Mouse (Mus musculus): ENCODE results near the gene Gm21860.
"Not testable (repeated sequence)": the region's sequence is repeated elsewhere in the genome, so short reads cannot be mapped to it uniquely, and the experiment has no call there.

Gm21860 gene

GRCm38 (mm10) chrY:90733656-90734333, 20.8 kb downstream of the Gm21860 start:
- not testable (repeated sequence) for DNase-seq (ENCODE audit: low read depth, low spot score)

DNA sequence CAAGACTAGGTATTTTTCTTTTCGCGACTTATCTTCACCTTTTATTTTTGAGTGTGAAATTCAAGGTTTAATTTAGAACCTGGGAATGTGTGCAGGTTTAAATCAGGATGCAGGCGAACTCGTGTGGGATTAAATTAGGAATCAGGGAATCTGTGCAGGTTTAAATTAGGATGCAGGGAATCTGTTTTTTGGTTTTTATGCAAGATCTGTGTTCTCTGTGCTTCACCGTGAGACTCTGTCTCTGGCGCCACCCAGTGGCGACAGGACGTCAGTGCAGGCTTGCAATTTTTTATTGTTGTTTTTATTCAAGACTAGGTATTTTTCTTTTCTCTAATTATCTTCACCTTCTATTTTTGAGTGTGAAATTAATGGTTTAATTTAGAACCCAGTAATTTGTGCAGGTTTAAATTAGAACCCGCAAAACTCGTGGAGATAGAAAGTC, 22.5 kb downstream of the Gm21860 start:
- not testable (repeated sequence) for DNase-seq (ENCODE audit: low read depth, low spot score)

DNA sequence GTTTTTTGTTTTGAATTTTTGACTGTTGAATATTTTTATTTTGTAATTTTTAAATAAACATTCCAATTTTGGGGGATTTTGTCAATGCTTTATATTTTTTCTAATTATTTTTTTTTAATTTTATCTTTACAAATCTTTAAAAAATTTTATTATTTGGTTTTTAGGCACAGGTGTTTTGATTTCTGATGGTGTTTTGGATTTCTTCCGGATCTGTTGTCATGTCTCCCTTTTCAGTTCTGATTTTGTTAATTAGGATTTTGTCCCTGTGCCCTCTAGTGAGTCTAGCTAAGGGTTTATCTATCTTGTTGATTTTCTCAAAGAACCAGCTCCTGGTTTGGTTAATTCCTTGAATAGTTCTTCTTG, 23.0 kb downstream of the Gm21860 start:
- not testable (repeated sequence) for DNase-seq (ENCODE audit: low read depth, low spot score)

GRCm38 (mm10) chrY:90730908-90731592, 23.6 kb downstream of the Gm21860 start:
- DNase-seq (ENCODE audit: low read depth, low spot score) = not testable (repeated sequence)

GRCm38 (mm10) chrY:90729816-90730303, 24.8 kb downstream of the Gm21860 start:
- DNase-seq (ENCODE audit: low read depth, low spot score) = not testable (repeated sequence)

DNA sequence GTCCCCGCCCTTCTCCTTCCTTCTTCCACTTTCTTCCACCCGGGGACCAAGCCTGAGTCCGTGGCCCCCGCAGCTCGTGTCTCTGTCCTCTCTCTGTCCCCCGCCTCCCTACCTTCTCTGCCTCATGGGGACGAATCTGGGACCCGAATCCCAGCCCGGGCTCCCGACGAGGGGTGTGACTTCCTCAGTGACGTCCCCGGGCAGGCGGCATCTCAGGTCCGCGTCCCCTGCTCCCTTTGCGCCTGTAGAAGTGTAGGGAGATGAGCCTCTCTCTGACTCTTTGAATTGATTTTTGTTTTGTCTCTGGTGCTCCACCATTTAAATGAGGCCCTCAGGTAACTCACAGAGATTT, 25.7 kb downstream of the Gm21860 start:
- DNase-seq (ENCODE audit: low read depth, low spot score) = not testable (repeated sequence)

GRCm38 (mm10) chrY:90728251-90728904, 26.2 kb downstream of the Gm21860 start:
- not testable (repeated sequence) for DNase-seq (ENCODE audit: low read depth, low spot score)

DNA sequence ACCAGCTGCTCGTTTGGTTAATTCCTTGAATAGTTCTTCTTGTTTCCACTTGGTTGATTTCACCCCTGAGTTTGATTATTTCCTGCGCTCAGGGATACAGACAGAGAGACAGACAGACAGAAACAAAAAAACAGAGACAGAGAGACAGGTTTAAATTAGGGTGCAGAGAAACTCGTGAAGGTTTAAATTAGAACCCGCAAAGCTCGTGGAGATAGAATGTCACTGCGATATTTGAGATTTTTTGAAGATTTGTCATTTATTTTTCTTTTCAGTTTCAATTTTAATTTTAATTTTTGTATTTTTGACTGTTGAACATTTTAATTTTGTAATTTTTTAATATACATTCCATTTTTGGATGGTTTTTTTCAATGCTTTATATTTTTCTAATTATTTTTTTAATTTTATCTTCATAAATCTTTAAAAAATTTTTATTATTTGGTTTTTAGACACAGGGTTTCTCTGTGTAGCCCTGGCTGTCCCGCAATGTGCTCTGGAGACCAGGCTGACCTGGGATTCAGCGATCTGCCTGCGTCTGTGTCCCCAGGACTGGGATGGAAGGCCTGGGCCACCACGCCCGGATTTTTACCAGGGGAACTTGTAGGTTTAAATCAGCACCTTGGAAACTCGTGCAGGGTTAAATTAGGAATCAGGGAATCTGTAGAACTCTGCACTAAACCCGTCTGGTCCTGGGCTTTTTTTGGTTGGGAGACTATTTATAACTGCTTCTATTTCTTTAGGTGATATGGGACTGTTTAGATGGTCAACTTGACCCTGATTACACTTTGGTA, 27.3 kb downstream of the Gm21860 start:
- not testable (repeated sequence) for DNase-seq (ENCODE audit: low read depth, low spot score)

DNA sequence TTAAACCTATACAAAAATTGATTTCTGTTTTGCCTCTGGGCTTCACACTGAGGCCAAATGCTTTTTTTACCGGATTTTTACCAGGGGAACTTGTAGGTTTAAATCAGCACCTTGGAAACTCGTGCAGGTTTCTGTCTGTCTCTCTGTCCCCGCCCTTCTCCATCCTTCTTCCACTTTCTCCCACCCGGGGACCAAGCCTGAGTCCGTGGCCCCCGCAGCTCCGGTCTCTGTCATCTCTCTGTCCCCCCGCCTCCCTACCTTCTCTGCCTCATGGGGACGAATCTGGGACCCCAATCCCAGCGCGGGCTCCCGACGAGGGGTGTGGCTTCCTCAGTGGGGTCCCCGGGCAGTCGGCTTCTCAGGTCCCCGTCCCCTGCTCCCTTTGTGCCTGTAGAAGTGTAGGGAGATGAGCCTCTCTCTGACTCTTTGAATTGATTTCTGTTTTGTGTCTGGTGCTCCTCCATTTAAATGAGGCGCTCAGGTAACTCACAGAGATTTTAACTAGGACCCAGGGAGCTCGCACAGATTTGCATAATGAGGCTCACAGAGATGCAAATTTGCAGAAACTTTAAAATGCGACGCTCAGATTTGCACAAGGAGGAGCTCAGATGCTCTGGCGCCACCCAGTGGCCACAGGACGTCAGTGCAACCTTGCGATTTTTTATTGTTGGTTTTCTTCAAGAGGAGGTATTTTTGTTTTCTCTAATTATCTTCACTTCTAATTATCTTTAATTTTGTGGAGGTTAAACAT, 28.7 kb downstream of the Gm21860 start:
- not testable (repeated sequence) for DNase-seq (ENCODE audit: low read depth, low spot score)

GRCm38 (mm10) chrY:90725166-90725565, 29.5 kb downstream of the Gm21860 start:
- not testable (repeated sequence) for DNase-seq (ENCODE audit: low read depth, low spot score)

DNA sequence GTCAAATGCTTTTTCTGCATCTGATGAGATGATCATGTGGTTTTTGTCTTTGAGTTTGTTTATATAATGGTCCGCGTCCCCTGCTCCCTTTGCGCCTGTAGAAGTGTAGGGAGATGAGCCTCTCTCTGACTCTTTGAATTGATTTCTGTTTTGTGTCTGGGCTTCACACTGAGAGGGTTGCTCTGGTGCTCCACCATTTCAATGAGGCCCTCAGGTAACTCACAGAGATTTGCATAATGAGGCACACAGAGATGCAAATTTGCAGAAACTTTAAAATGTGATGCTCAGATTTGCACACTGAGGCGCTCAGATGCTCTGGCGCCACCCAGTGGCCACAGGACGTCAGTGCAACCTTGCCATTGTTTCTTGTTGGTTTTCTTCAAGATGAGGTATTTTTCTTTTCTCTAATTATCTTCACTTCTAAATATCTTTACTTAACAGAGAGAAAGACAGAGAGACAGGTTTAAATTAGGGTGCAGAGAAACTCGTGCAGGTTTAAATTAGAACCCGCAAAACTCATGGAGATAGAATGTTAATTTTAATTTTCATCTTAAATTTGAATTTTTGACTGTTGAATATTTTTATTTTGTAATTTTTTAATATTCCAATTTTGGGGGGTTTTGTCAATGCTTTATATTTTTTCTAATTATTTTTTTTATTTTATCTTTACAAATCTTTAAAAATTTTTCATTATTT, 30.5 kb downstream of the Gm21860 start:
- DNase-seq (ENCODE audit: low read depth, low spot score) = not testable (repeated sequence)

DNA sequence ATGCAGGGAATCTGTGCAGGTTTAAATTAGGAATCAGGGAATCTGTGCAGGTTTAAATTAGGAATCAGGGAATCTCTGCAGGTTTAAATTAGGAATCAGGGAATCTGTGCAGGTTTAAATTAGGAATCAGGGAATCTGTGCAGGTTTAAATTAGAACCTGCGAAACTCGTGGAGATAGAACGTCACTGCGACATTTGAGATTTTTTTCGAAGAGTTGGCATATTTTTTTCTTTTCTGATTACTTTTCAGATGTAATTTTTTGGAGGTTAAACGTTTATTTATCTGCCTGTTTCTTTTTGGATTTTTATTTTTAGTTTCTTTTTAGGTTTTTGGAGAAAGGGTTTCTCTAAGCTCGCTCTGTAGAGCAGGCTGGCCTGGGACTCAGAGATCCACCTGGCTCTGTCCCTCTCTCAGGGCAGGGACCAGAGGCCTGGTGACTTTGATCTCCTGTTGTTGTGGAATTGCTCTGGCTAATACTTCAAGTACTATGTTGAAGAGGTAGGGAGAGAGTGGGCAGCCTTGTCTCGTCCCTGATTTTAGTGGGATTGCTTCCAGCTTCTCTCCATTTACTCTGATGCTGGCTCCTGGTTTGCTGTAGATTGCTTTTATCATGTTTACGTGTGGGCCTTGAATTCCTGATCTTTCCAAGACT, 31.2 kb downstream of the Gm21860 start:
- DNase-seq (ENCODE audit: low read depth, low spot score) = not testable (repeated sequence)

DNA sequence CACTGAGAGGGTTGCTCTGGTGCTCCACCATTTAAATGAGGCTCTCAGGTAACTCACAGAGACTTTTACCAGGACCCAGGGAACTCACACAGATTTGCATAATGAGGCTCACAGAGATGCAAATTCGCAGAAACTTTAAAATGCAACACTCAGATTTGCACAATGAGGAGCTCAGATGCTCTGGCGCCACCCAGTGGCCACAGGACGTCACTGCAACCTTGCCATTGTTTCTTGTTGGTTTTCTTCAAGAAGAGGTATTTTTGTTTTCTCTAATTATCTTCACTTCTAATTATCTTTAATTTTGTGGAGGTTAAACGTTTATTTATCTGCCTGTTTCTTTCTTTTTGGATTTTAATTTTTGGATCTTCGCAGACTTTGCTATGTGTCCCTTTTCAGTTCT, 34.1 kb downstream of the Gm21860 start:
- not testable (repeated sequence) for DNase-seq (ENCODE audit: low read depth, low spot score)

DNA sequence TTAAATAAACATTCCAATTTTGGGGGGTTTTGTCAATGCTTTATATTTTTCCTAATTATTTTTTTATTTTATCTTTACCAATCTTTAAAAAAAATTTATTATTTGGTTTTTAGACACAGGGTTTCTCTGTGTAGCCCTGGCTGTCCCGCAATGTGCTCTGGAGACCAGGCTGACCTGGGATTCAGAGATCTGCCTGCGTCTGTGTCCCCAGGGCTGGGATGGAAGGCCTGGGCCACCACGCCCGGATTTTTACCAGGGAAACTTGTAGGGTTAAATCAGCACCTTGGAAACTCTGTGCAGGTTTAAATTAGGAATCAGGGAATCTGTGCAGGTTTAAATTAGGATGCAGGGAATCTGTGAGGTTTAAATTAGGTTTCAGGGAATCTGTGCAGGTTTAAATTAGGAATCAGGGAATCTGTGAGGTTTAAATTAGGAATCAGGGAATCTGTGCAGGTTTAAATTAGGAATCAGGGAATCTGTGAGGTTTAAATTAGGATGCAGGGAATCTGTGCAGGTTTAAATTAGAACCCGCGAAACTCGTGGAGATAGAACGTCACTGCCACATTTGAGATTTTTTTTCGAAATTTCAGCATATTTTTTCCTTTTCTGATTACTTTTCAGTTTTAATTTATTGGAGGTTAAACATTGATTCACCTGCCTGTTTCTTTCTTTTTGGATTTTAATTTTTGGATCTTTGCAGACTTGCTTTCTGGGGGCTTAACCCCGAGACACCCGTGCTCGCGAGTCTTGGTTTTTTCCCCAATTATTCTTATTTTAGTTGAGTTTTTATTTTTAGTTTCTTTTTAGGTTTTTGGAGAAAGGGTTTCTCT, 35.0 kb downstream of the Gm21860 start:
- not testable (repeated sequence) for DNase-seq (ENCODE audit: low read depth, low spot score)

GRCm38 (mm10) chrY:90718583-90719402, 35.8 kb downstream of the Gm21860 start:
- DNase-seq (ENCODE audit: low read depth, low spot score) = not testable (repeated sequence)

DNA sequence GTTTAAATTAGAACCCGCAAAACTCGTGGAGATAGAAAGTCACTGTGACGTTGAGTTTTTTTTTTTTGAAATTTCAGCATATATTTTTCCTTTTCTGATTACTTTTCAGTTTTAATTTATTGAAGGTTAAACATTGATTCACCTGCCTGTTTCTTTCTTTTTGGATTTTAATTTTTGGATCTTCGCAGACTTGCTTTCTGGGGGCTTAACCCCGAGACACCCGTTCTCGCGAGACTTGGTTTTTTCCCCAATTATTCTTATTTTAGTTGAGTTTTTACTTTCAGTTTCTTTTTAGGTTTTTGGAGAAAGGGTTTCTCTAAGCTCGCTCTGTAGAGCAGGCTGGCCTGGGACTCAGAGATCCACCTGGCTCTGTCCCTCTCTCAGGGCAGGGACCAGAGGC, 36.6 kb downstream of the Gm21860 start:
- not testable (repeated sequence) for DNase-seq (ENCODE audit: low read depth, low spot score)

GRCm38 (mm10) chrY:90717496-90717895, 37.1 kb downstream of the Gm21860 start:
- DNase-seq (ENCODE audit: low read depth, low spot score) = not testable (repeated sequence)
